Mouse (Mus musculus) embryonic facial prominence, embryonic 14.5 days (tissue): ENCODE measurements around the gene Nt5dc1. TPM values are rescaled to one million over a fixed set of nuclear protein-coding genes. Genes with fewer than 3 reads are reported as not detected.
A peak's percentile ranks its signal among the peaks of the same experiment; 100 is the strongest.

Source experiments
- ATAC-seq: fragments of 200-750 bp; cut with Nextera tagmentation; 2 replicates; pipeline ENCODE4 v1.8.0; 2017; ENCODE audit warnings: low read depth, moderate number of reproducible peaks, moderate TSS enrichment
- DNase-seq: peaks from one replicate; pipeline ENCODE4 v3.0.0-alpha.2; 2015; ENCODE audit warnings: low spot score
- H3K27ac ChIP-seq: fragments of 300-500 bp; sonication (generic); replicated peaks from 2 replicates; pipeline ENCODE4 v1.5.1; 2014; ENCODE audit warnings: low read depth, mild to moderate bottlenecking, low read length, moderate library complexity
- H3K27me3 ChIP-seq: fragments of 300-500 bp; sonication (generic); replicated peaks from 2 replicates; pipeline ENCODE4 v1.6.1; 2014; ENCODE audit warnings: low read length; ENCODE audit not compliant: control insufficient read depth, insufficient read depth
- H3K36me3 ChIP-seq: fragments of 300-500 bp; sonication (generic); 2 replicates; pipeline ENCODE4 v1.6.1; 2014; ENCODE audit warnings: low read length, mixed read lengths; ENCODE audit not compliant: control insufficient read depth, insufficient read depth
- H3K4me1 ChIP-seq: fragments of 300-500 bp; sonication (generic); 2 replicates; pipeline ENCODE4 v1.6.1; 2014; ENCODE audit warnings: antibody characterized with exemption, low read length; ENCODE audit not compliant: control insufficient read depth, insufficient read depth
- H3K4me2 ChIP-seq: fragments of 300-500 bp; sonication (generic); 2 replicates; pipeline ENCODE4 v1.6.1; 2014; ENCODE audit warnings: low read depth, mild to moderate bottlenecking, low read length, moderate library complexity, mixed read lengths
- H3K4me3 ChIP-seq: fragments of 300-500 bp; sonication (generic); 2 replicates; pipeline ENCODE4 v1.5.1; 2014; ENCODE audit warnings: low read depth, mild to moderate bottlenecking, low read length
- H3K9ac ChIP-seq: fragments of 300-500 bp; sonication (generic); 2 replicates; pipeline ENCODE4 v1.6.1; 2014; ENCODE audit warnings: low read depth, mild to moderate bottlenecking, low read length, moderate library complexity, mixed read lengths
- H3K9me3 ChIP-seq: fragments of 300-500 bp; sonication (generic); 2 replicates; pipeline ENCODE4 v1.6.1; 2016; ENCODE audit warnings: low read length; ENCODE audit not compliant: control insufficient read depth
- WGBS: fragments of 180-500 bp; shearing (Covaris S2); extraction: QIAGEN DNeasy Blood & Tissue Kit; methylation state at CpG from one replicate; pipeline ENCODE4 v1.1.7; 2014; 5-methylcytosine and 5-hydroxymethylcytosine counted together
- polyA plus RNA-seq: library from polyadenylated mRNA; unstranded; fragments of >200 nt; fragmentation: Nextera tagmentation; extraction: Ambion mirVana; gene quantifications from 2 replicates; pipeline ENCODE4 v1.2.1, GENCODE M21; 2014

Nt5dc1 gene
- polyA plus RNA-seq, 1 experiment from 2014 or later, result 8.9 TPM

- ATAC-seq (no peak), DNase-seq (no peak)
- no peaks in the 10 kb centered on the region; the same call in 1 of the 2 replicates for H3K36me3 ChIP-seq
- no peak overlapping the region for H3K4me3 ChIP-seq
- H3K9me3 ChIP-seq, result no peaks in the 10 kb centered on the region
- H3K4me2 ChIP-seq, result no peak overlapping the region
- H3K9ac ChIP-seq, result no peak overlapping the region
- H3K27me3 ChIP-seq, result no peaks in the 10 kb centered on the region
- no peaks in the 10 kb centered on the region for H3K4me1 ChIP-seq
- H3K27ac ChIP-seq, result no peak overlapping the region
These were observed 111.3 kb downstream of the Nt5dc1 start for GRCm38 (mm10) chr10:34307070-34307469.

- Histone ChIP-seq H3K9ac (peak overlapping the region; percentile 11), H3K9me3 (no peaks in the 10 kb centered on the region), H3K4me2 (peak overlapping the region; percentile 84), H3K27me3 (no peaks in the 10 kb centered on the region), H3K36me3 (no peaks in the 10 kb centered on the region; the same call in 1 of the 2 replicates), H3K4me1 (peaks cover 28% of the 10 kb centered on the region), H3K4me3 (peak overlapping the region; percentile 24), H3K27ac (no peak overlapping the region)
- WGBS, result 6% methylated on average over 5 of the region's 5 CpGs
- no peak for ATAC-seq
- DNase-seq, result no peak
These were observed 118.0 kb downstream of the Nt5dc1 start for GRCm38 (mm10) chr10:34300368-34300767.

GRCm38 (mm10) chr10:34297980-34298753 lies 120.2 kb downstream of the Nt5dc1 start:
- ATAC-seq, result no peak
- whole genome bisulfite sequencing, result 43% methylated on average over 25 of the region's 25 CpGs
- no peaks in the 10 kb centered on the region for H3K9me3 ChIP-seq
- no peak for DNase-seq
- peak overlapping the region; percentile 77 for H3K9ac ChIP-seq
- peak overlapping the region; percentile 91 for H3K27ac ChIP-seq
- H3K27me3 ChIP-seq, result no peaks in the 10 kb centered on the region
- H3K36me3 ChIP-seq, result no peaks in the 10 kb centered on the region; the same call in 1 of the 2 replicates
- peaks cover 28% of the 10 kb centered on the region for H3K4me1 ChIP-seq
- H3K4me2 ChIP-seq, result peak overlapping the region; percentile 84
- H3K4me3 ChIP-seq, result peak overlapping the region; percentile 72

- DNase-seq (peak; percentile 98), ATAC-seq (peak; percentile 98)
- under 1% methylated on average over 32 of the region's 38 CpGs for WGBS
- H3K4me3 ChIP-seq, result peak within 1 kb of the TSS; percentile 72
- H3K9me3 ChIP-seq, result no peaks in the 10 kb centered on the region
- peak within 1 kb of the TSS; percentile 77 for H3K9ac ChIP-seq
- H3K27ac ChIP-seq, result peak within 1 kb of the TSS; percentile 91
- peak within 1 kb of the TSS; percentile 84 for H3K4me2 ChIP-seq
- H3K27me3 ChIP-seq, result no peaks in the 10 kb centered on the region
- H3K4me1 ChIP-seq, result peaks cover 28% of the 10 kb centered on the region
- H3K36me3 ChIP-seq, result no peaks in the 10 kb centered on the region; the same call in 1 of the 2 replicates
These were observed 120.9 kb downstream of the Nt5dc1 start, which contains the start of gene Tspyl4 for GRCm38 (mm10) chr10:34297299-34297979. TSS of gene Tspyl4 (plus strand) at chr10:34297442.

- H3K4me1 ChIP-seq, result peaks cover 28% of the 10 kb centered on the region
- no peaks in the 10 kb centered on the region for H3K36me3 ChIP-seq
- no peaks in the 10 kb centered on the region for H3K27me3 ChIP-seq
- peak overlapping the region; percentile 84 for H3K4me2 ChIP-seq
- H3K4me3 ChIP-seq, result peak overlapping the region; percentile 72
- peak overlapping the region; percentile 77 for H3K9ac ChIP-seq
- H3K9me3 ChIP-seq, result no peaks in the 10 kb centered on the region
- H3K27ac ChIP-seq, result peak overlapping the region; percentile 91
- ATAC-seq (no peak; the same call in 1 of the 2 replicates), DNase-seq (no peak)
- 4% methylated on average over 13 of the region's 13 CpGs for WGBS
These were observed 121.4 kb downstream of the Nt5dc1 start for GRCm38 (mm10) chr10:34296911-34297298.

- 5% methylated on average over 47 of the region's 47 CpGs for WGBS
- Histone ChIP-seq H3K27me3 (no peaks in the 10 kb centered on the region), H3K4me3 (peak overlapping the region; percentile 86), H3K4me1 (peaks cover 18% of the 10 kb centered on the region), H3K9me3 (no peaks in the 10 kb centered on the region), H3K36me3 (peaks cover 17% of the 10 kb centered on the region), H3K4me2 (peak overlapping the region; percentile 79), H3K9ac (peak overlapping the region; percentile 94), H3K27ac (peak overlapping the region; percentile 86)
- DNase-seq (peak; percentile 30), ATAC-seq (peak; percentile 19)
These were observed 135.7 kb downstream of the Nt5dc1 start for GRCm38 (mm10) chr10:34282420-34283238.

GRCm38 (mm10) chr10:34281962-34282388 lies 136.4 kb downstream of the Nt5dc1 start, which contains the start of gene Tspyl1:
TSS of gene Tspyl1 (plus strand) at chr10:34282190.
- Histone ChIP-seq H3K9me3 (no peaks in the 10 kb centered on the region), H3K27ac (peak within 1 kb of the TSS; percentile 86), H3K9ac (peak within 1 kb of the TSS; percentile 94), H3K4me1 (peaks cover 18% of the 10 kb centered on the region), H3K36me3 (peaks cover 11% of the 10 kb centered on the region), H3K27me3 (no peaks in the 10 kb centered on the region), H3K4me3 (peak within 1 kb of the TSS; percentile 86), H3K4me2 (peak within 1 kb of the TSS; percentile 79)
- peak; percentile 99 for DNase-seq
- ATAC-seq, result peak; percentile 97
- WGBS, result 0% methylated on average over 24 of the region's 38 CpGs
